Mouse (Mus musculus): ENCODE data around the gene Trip12. TPM values are rescaled to one million over a fixed set of nuclear protein-coding genes. Genes with fewer than 3 reads are reported as not detected.

The Trip12 gene
- polyA plus RNA-seq, 1 experiment from 2014 or later = 68.5 TPM

DNA sequence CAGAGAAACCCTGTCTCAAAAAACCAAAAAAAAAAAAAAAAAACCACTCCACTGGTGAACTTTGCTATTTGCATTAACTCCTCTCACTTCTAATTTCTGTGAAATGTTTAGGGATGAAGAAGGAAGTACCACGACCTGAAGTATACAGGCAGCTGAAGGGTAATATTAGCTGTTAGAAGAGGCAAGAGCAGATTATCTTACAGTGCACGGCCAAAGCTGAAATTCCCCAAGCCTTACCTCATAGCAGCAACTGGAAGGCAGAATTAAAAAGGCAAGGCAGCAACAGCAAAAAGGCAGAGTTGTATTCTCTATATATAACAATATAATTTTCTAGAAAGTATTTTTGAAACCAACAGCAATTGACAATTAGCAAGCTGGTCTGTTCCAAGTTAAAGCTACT lies 15.2 kb downstream of the Trip12 start:
- no peaks in the 10 kb centered on the region for H3K9me3 ChIP-seq
- H3K27ac ChIP-seq = no peak overlapping the region
- H3K36me3 ChIP-seq = peaks cover 30% of the 10 kb centered on the region
- no peak overlapping the region for H3K4me3 ChIP-seq
- DNase-seq (ENCODE audit: low spot score) = no peak
- no peaks in the 10 kb centered on the region for H3K27me3 ChIP-seq (ENCODE audit: insufficient read depth, poor library complexity, severe bottlenecking)
- no peaks in the 10 kb centered on the region for H3K4me1 ChIP-seq
- WGBS = 26% methylated on average over 2 of the region's 2 CpGs

DNA sequence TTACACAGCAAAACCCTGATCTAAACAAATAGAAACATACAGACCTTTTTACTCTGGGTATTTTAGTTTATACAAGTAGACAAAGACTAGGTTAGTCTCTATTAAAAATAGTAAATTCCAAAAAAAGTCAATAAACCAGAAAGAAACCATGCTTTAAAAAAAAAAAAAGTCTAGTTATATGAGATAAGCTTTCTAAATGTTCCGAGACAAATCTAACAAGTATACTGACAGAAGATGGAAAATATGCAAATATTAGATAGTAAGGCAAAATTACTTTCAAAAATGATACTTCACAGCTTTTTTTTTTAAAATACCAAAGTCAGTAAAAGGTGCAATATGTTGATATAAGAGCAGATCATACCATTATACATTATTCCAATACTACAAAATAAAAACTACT lies 22.7 kb downstream of the Trip12 start:
- Histone ChIP-seq H3K9me3 (no peaks in the 10 kb centered on the region), H3K36me3 (peaks cover 31% of the 10 kb centered on the region), H3K27me3 (ENCODE audit: insufficient read depth, poor library complexity, severe bottlenecking) (no peaks in the 10 kb centered on the region), H3K4me1 (no peaks in the 10 kb centered on the region), H3K4me3 (no peak overlapping the region), H3K27ac (no peak overlapping the region)
- WGBS = 83% methylated on average over 1 of the region's 1 CpGs
- DNase-seq (ENCODE audit: low spot score) = no peak

DNA sequence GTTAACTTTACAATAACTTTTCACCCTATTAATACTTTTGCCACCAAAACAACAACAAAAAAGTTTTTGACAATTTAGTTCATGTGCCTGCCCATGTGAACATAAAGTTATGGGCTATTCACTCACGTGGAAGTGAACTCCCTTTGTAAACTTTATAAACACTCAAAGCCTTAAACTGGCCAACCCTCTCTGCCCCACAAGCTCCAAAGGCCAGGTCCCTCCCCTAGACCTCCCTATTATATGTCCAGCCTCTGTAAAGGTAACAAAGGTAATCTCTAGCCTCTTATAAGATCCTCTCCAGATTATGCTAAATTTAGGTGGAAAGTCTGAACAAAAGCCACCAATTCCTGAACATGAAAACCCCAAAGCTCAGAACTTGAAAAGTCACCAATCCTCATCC lies 36.5 kb downstream of the Trip12 start:
- H3K9me3 ChIP-seq = no peaks in the 10 kb centered on the region
- no peak overlapping the region for H3K27ac ChIP-seq
- H3K27me3 ChIP-seq (ENCODE audit: insufficient read depth, poor library complexity, severe bottlenecking) = no peaks in the 10 kb centered on the region
- no peak for DNase-seq (ENCODE audit: low spot score)
- H3K36me3 ChIP-seq = no peaks in the 10 kb centered on the region
- H3K4me1 ChIP-seq = no peaks in the 10 kb centered on the region
- WGBS = 94% methylated on average over 1 of the region's 1 CpGs
- H3K4me3 ChIP-seq = no peak overlapping the region

DNA sequence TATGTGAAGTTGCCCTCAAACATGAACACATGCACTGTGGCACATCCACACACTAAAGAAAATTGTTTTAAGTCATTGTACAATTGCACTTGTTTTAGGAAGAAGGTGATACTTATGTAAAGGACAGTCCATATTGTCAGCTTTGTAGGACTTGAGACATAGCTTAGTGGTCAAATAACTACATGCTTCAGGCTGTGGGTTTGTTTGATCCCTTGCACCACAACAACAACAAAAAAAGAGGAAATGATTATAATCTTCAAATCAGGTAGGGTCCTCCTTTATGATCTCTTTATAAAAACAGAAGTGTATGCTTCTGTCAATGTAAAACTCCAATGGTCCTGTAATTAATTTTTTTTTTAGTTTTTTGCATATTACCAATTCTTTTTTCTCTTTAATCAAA lies 41.1 kb downstream of the Trip12 start:
- Histone ChIP-seq H3K9me3 (no peaks in the 10 kb centered on the region), H3K27ac (no peak overlapping the region), H3K36me3 (peaks cover 3% of the 10 kb centered on the region; the same call in 1 of the 2 replicates), H3K27me3 (ENCODE audit: insufficient read depth, poor library complexity, severe bottlenecking) (no peaks in the 10 kb centered on the region), H3K4me1 (no peaks in the 10 kb centered on the region), H3K4me3 (no peak overlapping the region)
- no peak for DNase-seq (ENCODE audit: low spot score)

DNA sequence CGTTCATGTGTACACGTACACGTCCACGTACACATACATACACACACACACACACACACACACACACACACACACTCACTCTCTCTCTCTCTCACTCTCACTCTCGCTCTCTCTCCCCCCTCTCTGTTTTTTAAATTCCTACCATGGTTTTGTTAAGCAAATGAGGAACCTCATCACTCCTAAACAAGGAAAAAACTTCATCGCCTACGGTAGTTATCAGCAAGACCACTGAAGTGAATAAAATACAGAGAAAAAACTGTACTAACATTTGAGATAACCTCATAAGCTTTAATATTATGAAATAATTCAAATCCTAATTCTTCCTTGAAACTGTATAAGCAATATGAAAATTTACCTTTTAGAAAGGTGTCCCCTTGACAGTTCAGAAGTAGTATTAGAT lies 45.0 kb downstream of the Trip12 start:
- 93% methylated on average over 7 of the region's 7 CpGs for WGBS
- H3K27me3 ChIP-seq (ENCODE audit: insufficient read depth, poor library complexity, severe bottlenecking) = no peaks in the 10 kb centered on the region
- no peaks in the 10 kb centered on the region for H3K4me1 ChIP-seq
- no peaks in the 10 kb centered on the region for H3K9me3 ChIP-seq
- H3K36me3 ChIP-seq = peaks cover 40% of the 10 kb centered on the region
- H3K4me3 ChIP-seq = no peak overlapping the region
- no peak for DNase-seq (ENCODE audit: low spot score)
- H3K27ac ChIP-seq = no peak overlapping the region

DNA sequence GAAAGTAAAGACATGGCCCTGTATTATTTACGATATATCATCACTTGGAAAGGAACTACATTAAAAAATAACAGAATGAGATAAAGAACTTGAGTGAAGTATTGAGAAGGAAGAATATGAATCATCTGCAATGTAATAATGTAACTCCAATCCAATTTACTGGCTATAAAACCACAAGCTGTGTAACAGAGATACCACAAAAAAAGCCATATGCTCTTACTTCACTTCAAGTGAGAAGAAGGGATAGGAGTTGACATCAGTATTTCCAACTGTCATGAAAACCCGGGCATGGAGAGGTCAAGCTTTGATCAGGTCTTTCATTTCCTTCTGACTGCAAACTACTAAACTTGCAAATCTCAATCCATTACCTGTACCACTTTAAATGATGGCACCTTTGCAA lies 48.9 kb downstream of the Trip12 start:
- Histone ChIP-seq H3K4me1 (no peaks in the 10 kb centered on the region), H3K36me3 (peaks cover 69% of the 10 kb centered on the region), H3K27me3 (ENCODE audit: insufficient read depth, poor library complexity, severe bottlenecking) (no peaks in the 10 kb centered on the region), H3K27ac (no peak overlapping the region), H3K4me3 (no peak overlapping the region), H3K9me3 (no peaks in the 10 kb centered on the region)
- DNase-seq (ENCODE audit: low spot score) = no peak
- 94% methylated on average over 2 of the region's 2 CpGs for WGBS

DNA sequence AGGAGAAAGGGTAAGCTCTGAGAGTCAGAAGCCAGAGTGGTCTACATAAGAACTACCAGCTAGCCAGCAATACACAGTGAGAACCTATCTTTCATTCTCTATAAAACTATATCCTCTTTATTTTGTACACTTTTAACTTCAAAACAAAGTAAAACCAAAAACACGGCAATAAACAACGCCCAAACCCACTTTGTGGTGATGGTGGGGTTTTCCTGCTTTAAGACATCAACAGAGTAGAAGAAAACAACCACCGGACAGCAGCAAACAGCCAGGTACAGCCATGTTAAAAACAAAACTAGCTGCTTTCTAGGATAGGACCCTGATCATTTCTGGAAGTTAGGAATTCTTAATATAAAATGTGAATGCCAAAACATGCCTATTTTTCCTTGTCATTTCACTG lies 59.7 kb downstream of the Trip12 start:
- no peaks in the 10 kb centered on the region for H3K27me3 ChIP-seq (ENCODE audit: insufficient read depth, poor library complexity, severe bottlenecking)
- no peaks in the 10 kb centered on the region for H3K9me3 ChIP-seq
- H3K27ac ChIP-seq = no peak overlapping the region
- no peaks in the 10 kb centered on the region for H3K4me1 ChIP-seq
- no peak for DNase-seq (ENCODE audit: low spot score)
- peaks cover 45% of the 10 kb centered on the region; the same call in 1 of the 2 replicates for H3K36me3 ChIP-seq
- 94% methylated on average over 3 of the region's 3 CpGs for WGBS
- H3K4me3 ChIP-seq = no peak overlapping the region

DNA sequence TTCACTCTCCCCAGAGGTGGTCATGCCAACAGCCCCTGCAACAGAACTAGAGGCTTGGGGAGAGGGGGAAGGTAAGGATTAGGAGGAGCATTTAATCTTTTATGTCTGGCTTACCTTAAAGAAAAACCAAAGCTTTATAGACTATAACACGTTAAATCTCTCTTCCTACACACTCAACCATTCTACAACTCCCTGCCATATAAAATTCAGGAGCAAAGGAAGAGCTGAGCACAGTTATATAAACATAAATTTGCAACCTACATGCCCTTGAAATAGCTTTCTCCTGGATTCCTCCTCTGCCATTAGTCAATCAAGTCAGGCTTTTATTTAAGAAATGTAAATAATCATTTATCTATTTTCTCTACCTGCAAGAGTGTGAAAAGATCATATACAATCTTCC lies 62.9 kb downstream of the Trip12 start:
- H3K27me3 ChIP-seq (ENCODE audit: insufficient read depth, poor library complexity, severe bottlenecking) = no peaks in the 10 kb centered on the region
- H3K9me3 ChIP-seq = no peaks in the 10 kb centered on the region
- no peak overlapping the region for H3K27ac ChIP-seq
- no peaks in the 10 kb centered on the region for H3K4me1 ChIP-seq
- WGBS = 78% methylated on average over 1 of the region's 1 CpGs
- H3K4me3 ChIP-seq = no peak overlapping the region
- DNase-seq (ENCODE audit: low spot score) = no peak
- peaks cover 40% of the 10 kb centered on the region for H3K36me3 ChIP-seq

DNA sequence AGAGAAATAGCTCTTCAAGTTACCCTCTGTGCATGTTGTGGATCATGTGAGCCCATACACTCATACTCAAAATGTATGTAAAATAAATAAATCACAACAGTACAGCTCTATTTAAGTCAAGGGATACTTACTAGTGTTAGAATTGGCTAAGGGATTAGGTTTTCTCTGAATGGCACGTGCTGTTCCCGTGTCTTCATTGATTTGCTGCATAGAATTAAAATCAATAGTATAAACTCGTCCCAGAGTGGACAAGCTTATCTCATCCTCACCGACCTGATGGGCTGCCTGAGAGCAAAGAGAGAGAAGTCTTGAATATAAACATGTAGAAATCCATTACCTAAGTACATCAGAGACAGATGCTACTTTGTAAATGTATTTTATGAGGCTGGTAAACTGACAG lies 81.5 kb downstream of the Trip12 start:
- Histone ChIP-seq H3K27ac (no peak overlapping the region), H3K27me3 (ENCODE audit: insufficient read depth, poor library complexity, severe bottlenecking) (no peaks in the 10 kb centered on the region), H3K4me1 (no peaks in the 10 kb centered on the region), H3K4me3 (no peak overlapping the region), H3K9me3 (no peaks in the 10 kb centered on the region), H3K36me3 (peaks cover 83% of the 10 kb centered on the region)
- WGBS = 85% methylated on average over 4 of the region's 4 CpGs
- no peak for DNase-seq (ENCODE audit: low spot score)

DNA sequence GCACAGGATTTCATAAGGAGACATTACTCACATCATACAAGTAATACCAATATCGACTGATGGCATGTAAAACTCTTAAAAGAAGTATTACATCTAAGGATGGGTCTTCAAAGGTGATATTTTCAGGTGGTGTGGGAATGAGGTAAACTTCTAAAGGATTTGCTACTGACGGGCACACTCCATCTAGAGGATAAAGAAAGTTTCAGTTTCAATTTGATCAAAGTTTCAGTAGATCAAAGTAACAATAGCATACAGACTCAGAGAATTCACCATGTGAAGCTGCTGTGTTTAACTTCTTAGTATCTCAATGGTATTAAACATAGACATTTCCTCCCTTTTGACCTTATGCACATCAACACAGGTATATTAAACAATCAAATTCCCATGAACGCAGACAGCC lies 98.2 kb downstream of the Trip12 start:
- no peak overlapping the region for H3K27ac ChIP-seq
- peaks cover 86% of the 10 kb centered on the region for H3K36me3 ChIP-seq

DNA sequence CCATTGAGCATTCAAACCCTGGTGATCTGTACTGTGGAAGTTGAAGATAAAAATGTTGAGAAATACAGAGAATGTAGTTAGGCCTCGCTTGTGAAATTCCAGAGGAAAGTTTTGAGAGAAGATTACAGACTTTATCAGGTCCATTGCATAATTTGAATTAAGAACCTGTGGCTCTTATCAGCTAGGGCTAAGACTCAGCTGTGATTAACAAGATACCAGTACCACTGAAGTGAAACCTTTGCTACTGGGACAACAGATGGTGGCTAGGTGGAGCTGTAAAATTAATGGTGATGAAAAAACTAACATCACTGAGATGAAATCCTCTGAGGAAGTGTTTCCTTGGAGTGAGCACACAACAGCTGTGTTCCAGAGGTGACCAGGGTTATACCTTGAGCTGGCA lies 100.2 kb downstream of the Trip12 start:
- no peak overlapping the region for H3K27ac ChIP-seq
- DNase-seq (ENCODE audit: low spot score) = no peak
- H3K9me3 ChIP-seq = no peaks in the 10 kb centered on the region
- peaks cover 89% of the 10 kb centered on the region for H3K36me3 ChIP-seq
- H3K4me3 ChIP-seq = no peak overlapping the region
- WGBS = 57% methylated on average over 1 of the region's 1 CpGs
- no peaks in the 10 kb centered on the region for H3K27me3 ChIP-seq (ENCODE audit: insufficient read depth, poor library complexity, severe bottlenecking)
- H3K4me1 ChIP-seq = no peaks in the 10 kb centered on the region

More for the DNA sequence above, 98.2 kb downstream of the Trip12 start:
- Histone ChIP-seq H3K27me3 (ENCODE audit: insufficient read depth, poor library complexity, severe bottlenecking) (no peaks in the 10 kb centered on the region), H3K4me1 (no peaks in the 10 kb centered on the region), H3K4me3 (no peak overlapping the region), H3K9me3 (no peaks in the 10 kb centered on the region)
- no peak for DNase-seq (ENCODE audit: low spot score)
- 93% methylated on average over 3 of the region's 3 CpGs for WGBS

DNA sequence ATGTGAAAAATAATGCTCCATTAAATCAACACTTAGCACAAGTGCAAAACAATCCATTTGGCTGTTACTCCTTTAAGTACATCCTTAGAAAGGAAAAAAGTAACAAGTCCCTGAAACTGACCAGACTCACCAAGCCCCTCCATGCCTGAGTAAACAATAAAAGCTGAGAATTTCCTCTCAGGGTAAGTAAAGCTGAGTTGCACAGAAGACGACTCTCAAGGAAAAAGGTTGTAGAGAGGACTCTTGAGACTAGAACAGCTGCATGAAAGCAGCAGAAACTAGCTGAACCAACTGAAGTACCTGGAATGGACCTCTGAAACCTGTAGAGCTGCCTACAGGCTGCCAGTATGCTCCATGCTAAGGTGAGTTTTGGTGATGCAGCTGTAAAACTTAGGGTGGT lies 103.2 kb downstream of the Trip12 start:
- no peak overlapping the region for H3K27ac ChIP-seq
- H3K36me3 ChIP-seq = peaks cover 67% of the 10 kb centered on the region
- no peak overlapping the region for H3K4me3 ChIP-seq
- WGBS = 53% methylated on average over 1 of the region's 1 CpGs
- no peaks in the 10 kb centered on the region for H3K27me3 ChIP-seq (ENCODE audit: insufficient read depth, poor library complexity, severe bottlenecking)
- H3K9me3 ChIP-seq = no peaks in the 10 kb centered on the region
- no peaks in the 10 kb centered on the region for H3K4me1 ChIP-seq
- DNase-seq (ENCODE audit: low spot score) = no peak

DNA sequence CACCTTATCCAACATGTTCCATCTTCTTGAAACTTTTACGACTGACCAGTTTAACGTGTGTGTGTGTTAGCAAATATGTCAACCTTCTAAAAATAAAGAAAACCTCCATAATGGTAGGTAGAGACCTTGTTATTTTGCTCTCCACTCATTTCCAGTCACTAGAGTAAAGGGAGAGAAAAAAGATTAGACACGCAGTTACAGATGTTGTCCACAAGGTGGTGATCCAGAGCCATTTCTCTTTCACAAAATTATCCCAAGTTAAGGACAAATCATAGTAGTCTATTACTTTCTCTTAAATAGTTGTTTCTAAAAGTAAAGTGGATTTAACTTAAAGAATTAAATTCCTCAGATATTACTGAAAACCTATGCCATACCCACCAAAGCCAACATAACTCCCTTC lies 106.5 kb downstream of the Trip12 start:
- no peaks in the 10 kb centered on the region for H3K4me1 ChIP-seq
- H3K36me3 ChIP-seq = peaks cover 61% of the 10 kb centered on the region
- 63% methylated on average over 3 of the region's 3 CpGs for WGBS
- DNase-seq (ENCODE audit: low spot score) = no peak
- H3K27ac ChIP-seq = no peak overlapping the region
- no peaks in the 10 kb centered on the region for H3K27me3 ChIP-seq (ENCODE audit: insufficient read depth, poor library complexity, severe bottlenecking)
- no peaks in the 10 kb centered on the region for H3K9me3 ChIP-seq
- H3K4me3 ChIP-seq = no peak overlapping the region

DNA sequence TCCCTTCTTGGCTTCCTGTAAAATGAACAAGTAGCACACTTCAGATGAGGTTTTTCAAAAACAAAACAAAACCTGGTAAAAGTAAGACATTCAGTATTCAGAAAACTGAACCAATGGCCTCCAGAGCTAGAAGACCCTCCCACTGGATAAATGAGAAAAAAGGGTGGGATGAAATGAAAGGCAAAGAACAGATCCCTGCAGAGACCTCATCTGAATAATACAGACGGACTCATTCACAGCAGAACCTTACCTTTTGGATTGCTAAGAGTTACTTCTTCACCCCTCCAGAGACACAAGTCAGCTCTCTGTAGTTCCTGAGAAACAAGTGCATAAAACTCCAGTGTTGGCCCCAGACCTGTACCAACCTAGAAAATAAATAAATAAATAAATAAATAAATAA lies 108.6 kb downstream of the Trip12 start:
- 93% methylated on average over 1 of the region's 1 CpGs for WGBS
- no peak for DNase-seq (ENCODE audit: low spot score)
- H3K27me3 ChIP-seq (ENCODE audit: insufficient read depth, poor library complexity, severe bottlenecking) = no peaks in the 10 kb centered on the region
- no peaks in the 10 kb centered on the region for H3K4me1 ChIP-seq
- no peak overlapping the region for H3K4me3 ChIP-seq
- H3K9me3 ChIP-seq = no peaks in the 10 kb centered on the region
- H3K27ac ChIP-seq = no peak overlapping the region
- H3K36me3 ChIP-seq = peaks cover 62% of the 10 kb centered on the region
